Mouse (Mus musculus) large intestine, adult 2 months (tissue): ENCODE results near the gene Gpd1l. TPM values are rescaled to one million over a fixed set of nuclear protein-coding genes. Genes with fewer than 3 reads are reported as not detected.

Experiments
- DNase-seq: peaks from one replicate; pipeline ENCODE4 v3.0.0-alpha.2; 2012; ENCODE audit warnings: low read depth, low spot score
- WGBS: fragments of 180-500 bp; shearing (Covaris S2); methylation state at CpG from one replicate; pipeline ENCODE4 v1.1.7; 2018; 5-methylcytosine and 5-hydroxymethylcytosine counted together
- polyA plus RNA-seq: library from polyadenylated mRNA; depleted of rRNA; stranded (reverse); fragments of >200 nt; gene quantifications from 2 replicates; pipeline ENCODE4 v1.2.3, GENCODE M21; 2012; rRNA removed

Gene Gpd1l
- polyA plus RNA-seq, 1 experiment: 29.5 TPM

- WGBS: 54% methylated on average over 9 of the region's 9 CpGs
Measured at GRCm38 (mm10) chr9:114854686-114855085, 79.1 kb downstream of the Gpd1l start.

GRCm38 (mm10) chr9:114853336-114853735, 80.5 kb downstream of the Gpd1l start:
- DNase-seq: no peak
- WGBS: 63% methylated on average over 15 of the region's 15 CpGs

More at GRCm38 (mm10) chr9:114854686-114855085, 79.1 kb downstream of the Gpd1l start:
- DNase-seq: no peak

DNA sequence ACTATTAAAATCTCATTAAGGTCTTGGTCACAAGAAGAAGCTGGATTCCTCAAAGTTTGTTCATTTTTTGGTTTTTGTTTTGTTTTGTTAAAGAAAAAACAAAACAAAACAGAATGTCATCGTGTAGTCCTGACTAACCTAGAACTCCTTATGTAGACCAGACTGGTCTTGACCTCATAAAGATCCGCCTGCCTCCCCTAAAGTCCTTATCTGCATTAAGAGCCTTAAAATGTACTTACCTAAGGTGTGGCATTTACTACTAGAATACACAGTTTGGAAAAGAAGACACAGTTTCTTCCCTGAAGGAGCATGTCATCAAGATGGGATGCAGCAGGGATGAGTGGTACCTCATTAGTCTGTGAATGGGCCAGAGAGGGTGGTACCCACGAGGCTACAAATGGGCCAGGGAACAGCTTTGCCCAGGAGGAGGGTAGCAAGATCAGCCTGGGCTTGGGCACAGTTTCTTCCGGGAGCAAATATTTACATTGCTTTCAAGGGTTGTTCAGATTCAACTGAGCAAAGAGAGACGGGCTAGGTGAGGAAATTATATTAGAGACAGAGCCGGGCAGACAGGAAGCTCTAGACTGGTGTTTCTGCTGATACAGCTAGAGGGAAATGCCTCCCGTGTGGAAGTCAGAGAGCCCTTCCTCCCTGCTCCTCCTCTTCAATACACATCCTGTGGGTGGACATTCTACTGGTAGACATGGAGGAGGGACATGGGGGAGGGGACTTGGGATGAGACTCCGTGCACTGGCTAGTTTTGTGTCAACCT, 82.2 kb downstream of the Gpd1l start:
- DNase-seq: peak; percentile 35
- 16% methylated on average over 8 of the region's 8 CpGs for WGBS

Other genes starting within 250 kb of the Gpd1l start
- 15.3 and 24.2 TPM in 2 replicates for gene Dync1li1, start 245.2 kb downstream of the Gpd1l start, polyA plus RNA-seq
- gene Cmtm6, start 202.9 kb downstream of the Gpd1l start, polyA plus RNA-seq: 57.7 and 78.7 TPM in 2 replicates
- gene Cmtm7, start 152.1 kb downstream of the Gpd1l start, polyA plus RNA-seq: 74.3 and 77.1 TPM in 2 replicates
- 2.3 and 2.4 TPM in 2 replicates for gene Cmtm8, start 89.8 kb downstream of the Gpd1l start, polyA plus RNA-seq
- 13.2 and 17.5 TPM in 2 replicates for gene Osbpl10, start 44.6 kb upstream of the Gpd1l start, polyA plus RNA-seq
- 97.7 and 129 TPM in 2 replicates for gene Rps27rt, start 48.8 kb upstream of the Gpd1l start, polyA plus RNA-seq